Mouse (Mus musculus): Measurements from ENCODE around the gene 4930535I16Rik.

DNA sequence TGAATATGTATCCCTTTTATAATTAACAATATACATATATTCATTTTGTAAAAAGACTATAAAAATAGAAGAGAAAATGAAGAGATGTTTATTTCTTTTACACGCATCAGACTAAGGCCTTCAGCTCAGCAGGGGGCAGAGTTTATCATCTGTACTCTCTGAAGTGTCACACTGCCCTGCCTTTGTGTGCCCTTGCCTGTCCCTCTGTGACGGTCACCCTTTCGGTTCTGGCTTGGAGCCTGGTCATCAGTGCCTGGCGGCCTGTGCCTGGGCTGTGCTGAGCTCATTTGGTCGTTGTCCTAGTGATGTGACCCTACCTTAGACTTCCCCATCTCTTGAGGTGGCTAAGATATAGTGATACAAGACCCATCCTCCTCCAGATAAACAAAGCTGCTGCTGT lies 29.3 kb upstream of the 4930535I16Rik start:
- TF ChIP-seq EP300 (optimal IDR thresholded peaks at IDR 0.05) (no peak), CTCF (IDR thresholded peaks at IDR 0.05; ENCODE audit: low read depth) (no peak)

All from stomach, postnatal 0 days (tissue).